Mouse (Mus musculus) mature B cell (primary cell): ENCODE measurements around the gene Gpr65.
"Not testable (repeated sequence)": the region's sequence is repeated elsewhere in the genome, so short reads cannot be mapped to it uniquely, and the experiment has no call there.

ENCODE experiments used
- in situ Hi-C: fragments of 300-500 bp; cut with MboI; formaldehyde crosslinking; loops from 2 replicates; pipeline ENCODE4 v1.14.3; 2019

Gpr65 gene

GRCm38 (mm10) chr12:98268441-98269369, at the start of gene Gpr65:
Gpr65 (plus strand) TSS chr12:98268635.
- in situ Hi-C loops, result no loop called here

- in situ Hi-C loops, result loop anchor here (25.0 kb wide), 1 partner anchor 114 kb away; no protein-coding TSS in a partner anchor
These were observed 45.1 kb upstream of the Gpr65 start for GRCm38 (mm10) chr12:98223286-98223685.

- in situ Hi-C loops, result no loop called here
These were observed 41.4 kb upstream of the Gpr65 start for GRCm38 (mm10) chr12:98227037-98227436.

- in situ Hi-C loops, result not testable (repeated sequence)
These were observed 30.0 kb upstream of the Gpr65 start for GRCm38 (mm10) chr12:98238478-98238877.

GRCm38 (mm10) chr12:98244161-98244560, 24.3 kb upstream of the Gpr65 start:
- in situ Hi-C loops, result no loop called here

GRCm38 (mm10) chr12:98244865-98245264, 23.6 kb upstream of the Gpr65 start:
- in situ Hi-C loops, result no loop called here

- in situ Hi-C loops, result no loop called here
These were observed 21.6 kb upstream of the Gpr65 start for GRCm38 (mm10) chr12:98246835-98247234.

GRCm38 (mm10) chr12:98249671-98250070, 18.8 kb upstream of the Gpr65 start:
- in situ Hi-C loops, result no loop called here

GRCm38 (mm10) chr12:98250327-98250726, 18.1 kb upstream of the Gpr65 start:
- in situ Hi-C loops, result no loop called here

- in situ Hi-C loops, result no loop called here
These were observed 16.0 kb upstream of the Gpr65 start for GRCm38 (mm10) chr12:98252417-98252816.

GRCm38 (mm10) chr12:98255373-98255995, 13.0 kb upstream of the Gpr65 start:
- in situ Hi-C loops, result no loop called here

- in situ Hi-C loops, result no loop called here
These were observed 10.0 kb upstream of the Gpr65 start for GRCm38 (mm10) chr12:98258371-98258844.

GRCm38 (mm10) chr12:98258845-98259517, 9.5 kb upstream of the Gpr65 start, which contains the start of gene Galc:
Galc (minus strand) TSS chr12:98259459.
- in situ Hi-C loops, result no loop called here

- in situ Hi-C loops, result no loop called here
These were observed 8.9 kb upstream of the Gpr65 start for GRCm38 (mm10) chr12:98259518-98259852.

GRCm38 (mm10) chr12:98265697-98266096, 2.7 kb upstream of the Gpr65 start:
- in situ Hi-C loops, result no loop called here

- in situ Hi-C loops, result no loop called here
These were observed 1.6 kb downstream of the Gpr65 start for GRCm38 (mm10) chr12:98269791-98270745.

GRCm38 (mm10) chr12:98270810-98271566, 2.6 kb downstream of the Gpr65 start:
- in situ Hi-C loops, result no loop called here

- in situ Hi-C loops, result no loop called here
These were observed 4.0 kb downstream of the Gpr65 start for GRCm38 (mm10) chr12:98272433-98272832.

GRCm38 (mm10) chr12:98280530-98280929, 12.1 kb downstream of the Gpr65 start:
- in situ Hi-C loops, result no loop called here

GRCm38 (mm10) chr12:98280996-98281395, 12.6 kb downstream of the Gpr65 start:
- in situ Hi-C loops, result no loop called here
